Mouse (Mus musculus) spleen, adult 2 months (tissue): ENCODE measurements around the gene Clec2l.

Source experiments
- CTCF ChIP-seq: fragments of 200-500 bp; IDR thresholded peaks from 2 replicates; pipeline ENCODE4 v1.5.1; 2011; ENCODE audit warnings: mild to moderate bottlenecking, inconsistent platforms; ENCODE audit not compliant: insufficient read depth, insufficient read length, insufficient replicate concordance; ENCODE audit errors: extremely low read depth
- POLR2A ChIP-seq: fragments of 200-500 bp; IDR thresholded peaks from 2 replicates; pipeline ENCODE4 v1.6.1; 2011; ENCODE audit warnings: low read depth, low read length, inconsistent platforms

- TF ChIP-seq CTCF, result no peak
- TF ChIP-seq POLR2A, result no peak
Observed at GRCm38 (mm10) chr6:38703526-38703925, 40.7 kb downstream of the Clec2l start.
